Mouse (Mus musculus) thymus, postnatal 0 days (tissue): ENCODE results near the gene Zfp637. TPM values are rescaled to one million over a fixed set of nuclear protein-coding genes. Genes with fewer than 3 reads are reported as not detected.
"Not testable (repeated sequence)": the region's sequence is repeated elsewhere in the genome, so short reads cannot be mapped to it uniquely, and the experiment has no call there.

ENCODE experiments used
- DNase-seq: peaks from one replicate; pipeline ENCODE4 v3.0.0-alpha.2; 2015; ENCODE audit warnings: low spot score
- polyA plus RNA-seq: library from polyadenylated mRNA; unstranded; fragments of >200 nt; fragmentation: Nextera tagmentation; extraction: Ambion mirVana; gene quantifications from 2 replicates; pipeline ENCODE4 v1.2.1, GENCODE M21; 2015

Gene Zfp637
- polyA plus RNA-seq, 1 experiment from 2014 or later: 80.9 TPM

GRCm38 (mm10) chr6:117862899-117863620 is 22.1 kb downstream of the Zfp637 start:
- peak; percentile 83 for DNase-seq

GRCm38 (mm10) chr6:117863751-117864150 is 22.8 kb downstream of the Zfp637 start:
- DNase-seq: no peak

- no peak for DNase-seq
Observed at GRCm38 (mm10) chr6:117868187-117868586, 27.2 kb downstream of the Zfp637 start.

GRCm38 (mm10) chr6:117871034-117871433 is 30.1 kb downstream of the Zfp637 start:
- DNase-seq: no peak

- DNase-seq: not testable (repeated sequence)
Observed at GRCm38 (mm10) chr6:117873450-117873849, 32.5 kb downstream of the Zfp637 start.

- DNase-seq: peak; percentile 11
Observed at GRCm38 (mm10) chr6:117874621-117875281, 33.8 kb downstream of the Zfp637 start.

GRCm38 (mm10) chr6:117878700-117879407 is 37.9 kb downstream of the Zfp637 start:
- DNase-seq: peak; percentile 94

- DNase-seq: peak; percentile 100
Observed at GRCm38 (mm10) chr6:117879408-117880115, 38.6 kb downstream of the Zfp637 start.

GRCm38 (mm10) chr6:117880394-117880838 is 39.4 kb downstream of the Zfp637 start:
- DNase-seq: no peak

GRCm38 (mm10) chr6:117881229-117881628 is 40.2 kb downstream of the Zfp637 start:
- no peak for DNase-seq

GRCm38 (mm10) chr6:117881997-117882396 is 41.0 kb downstream of the Zfp637 start:
- peak; percentile 69 for DNase-seq

- no peak for DNase-seq
Observed at GRCm38 (mm10) chr6:117885943-117886342, 45.0 kb downstream of the Zfp637 start.

GRCm38 (mm10) chr6:117888032-117888431 is 47.1 kb downstream of the Zfp637 start:
- DNase-seq: no peak

GRCm38 (mm10) chr6:117888642-117889096 is 47.7 kb downstream of the Zfp637 start:
- DNase-seq: no peak

GRCm38 (mm10) chr6:117890257-117890656 is 49.3 kb downstream of the Zfp637 start:
- DNase-seq: peak; percentile 32

- DNase-seq: no peak
Observed at GRCm38 (mm10) chr6:117891369-117892160, 50.6 kb downstream of the Zfp637 start.

GRCm38 (mm10) chr6:117892386-117892785 is 51.4 kb downstream of the Zfp637 start:
- DNase-seq: no peak

GRCm38 (mm10) chr6:117893435-117893834 is 52.5 kb downstream of the Zfp637 start:
- DNase-seq: no peak
